Mouse (Mus musculus) CH12.LX (cell line): ENCODE measurements around the gene Mtmr12. TPM values are rescaled to one million over a fixed set of nuclear protein-coding genes. Genes with fewer than 3 reads are reported as not detected.

ENCODE experiments used
- DNase-seq: peaks from one replicate; pipeline ENCODE4 v3.0.0-alpha.2; 2013; ENCODE audit errors: extremely low read depth
- H3K27ac ChIP-seq: 2 replicates; pipeline ENCODE4 v1.5.1; 2012; ENCODE audit warnings: low read depth, mild to moderate bottlenecking, control low read depth, moderate library complexity; ENCODE audit not compliant: insufficient read depth
- H3K27me3 ChIP-seq: replicated peaks from 2 replicates; pipeline ENCODE3; 2012; ENCODE audit warnings: inconsistent platforms
- H3K36me3 ChIP-seq, 2 experiments: replicated peaks in 1 of 2; 2 replicates each; pipeline versions ENCODE3 to v1.6.1; 2012; ENCODE audit warnings: inconsistent platforms in 1 of 2, low read length in 1 of 2, mild to moderate bottlenecking in 1 of 2, mixed read lengths in 1 of 2, moderate library complexity in 1 of 2; ENCODE audit not compliant: control insufficient read depth in 1 of 2, insufficient read depth in 1 of 2
- H3K4me1 ChIP-seq, 2 experiments: 2 replicates each; pipeline ENCODE4 v1.6.1; 2012; ENCODE audit warnings: inconsistent platforms in 1 of 2, moderate library complexity in 1 of 2; ENCODE audit not compliant: insufficient read depth in 2 of 2, control insufficient read depth in 1 of 2
- H3K4me2 ChIP-seq: 2 replicates; pipeline ENCODE4 v1.6.1; 2012; ENCODE audit warnings: low read depth, mild to moderate bottlenecking, control low read depth; ENCODE audit not compliant: poor library complexity, insufficient read depth, severe bottlenecking
- H3K4me3 ChIP-seq, 3 experiments: fragments of 150-350 bp in 1 of 3; sonication (generic) in 1 of 3; replicated peaks in 1 of 3; 2 replicates each; pipeline versions ENCODE3 to v1.5.1; 2011 to 2012; ENCODE audit warnings: low read depth in 2 of 3, low read length in 2 of 3, mild to moderate bottlenecking in 2 of 3, moderate library complexity in 2 of 3, control low read depth in 1 of 3, improper control_type of control experiment in 1 of 3, inconsistent platforms in 1 of 3, mixed read lengths in 1 of 3; ENCODE audit not compliant: poor library complexity in 1 of 3
- H3K79me2 ChIP-seq: replicated peaks from 2 replicates; pipeline ENCODE4 v1.6.1; 2012; ENCODE audit warnings: mild to moderate bottlenecking, moderate library complexity; ENCODE audit not compliant: control insufficient read depth, poor library complexity, insufficient read depth, severe bottlenecking; ENCODE audit errors: extremely low read depth
- H3K9ac ChIP-seq: 2 replicates; pipeline ENCODE4 v1.6.1; 2012; ENCODE audit warnings: low read depth, mild to moderate bottlenecking, control low read depth, moderate library complexity; ENCODE audit not compliant: insufficient read depth
- H3K9me3 ChIP-seq: replicated peaks from 2 replicates; pipeline ENCODE3; 2012; ENCODE audit warnings: low read length, inconsistent platforms, mixed read lengths
- BHLHE40 ChIP-seq: IDR thresholded peaks from 2 replicates; pipeline ENCODE4 v1.6.1; 2011; ENCODE audit warnings: mild to moderate bottlenecking, low read depth, low read length, improper control_type of control experiment
- CHD2 ChIP-seq: IDR thresholded peaks from 2 replicates; pipeline ENCODE4 v1.6.1; 2011; ENCODE audit warnings: low read length, improper control_type of control experiment
- CTCF ChIP-seq, 2 experiments: IDR thresholded peaks in 1 of 2; conservative IDR thresholded peaks in 1 of 2; 2 replicates each; pipeline ENCODE4 v1.5.1; 2011 to 2012; ENCODE audit warnings: low read depth in 2 of 2, low read length in 2 of 2, improper control_type of control experiment in 1 of 2, inconsistent platforms in 1 of 2, mild to moderate bottlenecking in 1 of 2, moderate library complexity in 1 of 2
- IRF4 ChIP-seq: IDR thresholded peaks from 2 replicates; pipeline ENCODE4 v1.6.1; 2014; ENCODE audit warnings: low read depth, mild to moderate bottlenecking, inconsistent platforms, low read length, improper control_type of control experiment
- JUND ChIP-seq: conservative IDR thresholded peaks from 2 replicates; pipeline ENCODE4 v1.6.1; 2011; ENCODE audit warnings: low read depth, low read length, improper control_type of control experiment
- MEF2A ChIP-seq: IDR thresholded peaks from 2 replicates; pipeline ENCODE4 v1.6.1; 2014; ENCODE audit warnings: low read depth, mild to moderate bottlenecking, inconsistent platforms, low read length, improper control_type of control experiment, borderline replicate concordance
- NELFE ChIP-seq: IDR thresholded peaks from 2 replicates; pipeline ENCODE4 v1.6.1; 2011; ENCODE audit warnings: low read depth, low read length, improper control_type of control experiment
- POLR2A ChIP-seq: IDR thresholded peaks from 2 replicates; pipeline ENCODE4 v1.6.1; 2011; ENCODE audit warnings: low read depth, mild to moderate bottlenecking, improper control_type of control experiment, low read length
- RAD21 ChIP-seq: IDR thresholded peaks from 2 replicates; pipeline ENCODE4 v1.6.1; 2011; ENCODE audit warnings: low read depth, mild to moderate bottlenecking, low read length, improper control_type of control experiment, moderate library complexity
- SMC3 ChIP-seq: IDR thresholded peaks from 2 replicates; pipeline ENCODE4 v1.6.1; 2011; ENCODE audit warnings: low read depth, low read length, improper control_type of control experiment
- TBP ChIP-seq: conservative IDR thresholded peaks from 2 replicates; pipeline ENCODE4 v1.6.1; 2011; ENCODE audit warnings: low read depth, low read length, improper control_type of control experiment
- TCF12 ChIP-seq: IDR thresholded peaks from 2 replicates; pipeline ENCODE4 v1.6.1; 2014; ENCODE audit warnings: low read depth, mild to moderate bottlenecking, inconsistent platforms, low read length, improper control_type of control experiment
- UBTF ChIP-seq: IDR thresholded peaks from 2 replicates; pipeline ENCODE4 v1.6.1; 2012; ENCODE audit warnings: low read depth, mild to moderate bottlenecking, inconsistent platforms, low read length, improper control_type of control experiment, moderate library complexity
- USF1 ChIP-seq: IDR thresholded peaks from 2 replicates; pipeline ENCODE4 v1.6.1; 2014; ENCODE audit warnings: low read depth, mild to moderate bottlenecking, inconsistent platforms, low read length, improper control_type of control experiment
- ZC3H11A ChIP-seq: IDR thresholded peaks from 2 replicates; pipeline ENCODE4 v1.6.1; 2012; ENCODE audit warnings: low read depth, mild to moderate bottlenecking, inconsistent platforms, low read length, improper control_type of control experiment
- ZKSCAN1 ChIP-seq: IDR thresholded peaks from 2 replicates; pipeline ENCODE4 v1.6.1; 2012; ENCODE audit warnings: low read depth, inconsistent platforms, low read length, improper control_type of control experiment, borderline replicate concordance
- ZMIZ1 ChIP-seq: IDR thresholded peaks from 2 replicates; pipeline ENCODE4 v1.6.1; 2012; ENCODE audit warnings: low read depth, mild to moderate bottlenecking, inconsistent platforms, low read length, improper control_type of control experiment
- dilution Hi-C: fragments of 300-500 bp; cut with MboI; formaldehyde crosslinking; loops from 2 replicates; pipeline ENCODE4 v1.14.3; 2020; ENCODE audit warnings: low sequenced_read_pairs; ENCODE audit not compliant: extremely low pct_unique_long_range_greater_than_20kb, extremely low pct_ligation_motif_present
- in situ Hi-C: fragments of 300-500 bp; cut with MboI; formaldehyde crosslinking; loops from 3 replicates; pipeline ENCODE4 v1.14.3; 2019; ENCODE audit warnings: low sequenced_read_pairs, low pct_ligation_motif_present, low pct_unique_long_range_greater_than_20kb, mixed read lengths
- polyA plus RNA-seq: library from polyadenylated mRNA; unstranded; fragments of >175 nt; gene quantifications from 2 replicates; pipeline ENCODE4 v1.2.1, GENCODE M21; 2012; ENCODE audit warnings: low read depth; ENCODE audit not compliant: insufficient read length
- total RNA-seq, 2 experiments: library from RNA; depleted of rRNA; stranded (reverse); fragments of 300-350 nt in 1 of 2; fragments of >200 nt in 1 of 2; gene quantifications; 2 replicates each; pipeline ENCODE4 v1.2.3; 2012 to 2014

Gene Mtmr12
- total and polyA plus RNA-seq, 3 experiments, result 8.2 to 16.3 (median 12.3) TPM

- no peaks in the 10 kb centered on the region for H3K79me2 ChIP-seq
- H3K27ac ChIP-seq, result no peak overlapping the region
- no peaks in the 10 kb centered on the region for H3K4me1 ChIP-seq
- peaks cover 79 to 98% of the 10 kb centered on the region in 2 experiments for H3K36me3 ChIP-seq
- H3K4me3 ChIP-seq, result no peak overlapping the region
- no peak overlapping the region for H3K4me2 ChIP-seq
- dilution Hi-C loops (no loop called here), in situ Hi-C loops (loop anchor here (10.0 kb wide), 1 partner anchor 292 kb away; no protein-coding TSS in a partner anchor)
- H3K27me3 ChIP-seq, result no peaks in the 10 kb centered on the region
- no peak overlapping the region for H3K9ac ChIP-seq
- DNase-seq, result no peak
- no peak for TF ChIP-seq IRF4
- no peak for TF ChIP-seq CHD2
- no peak for TF ChIP-seq USF1
- no peaks in the 10 kb centered on the region for H3K9me3 ChIP-seq
Measured at GRCm38 (mm10) chr15:12266460-12266859, 61.6 kb downstream of the Mtmr12 start.

- H3K4me2 ChIP-seq, result no peak overlapping the region
- no peaks in the 10 kb centered on the region for H3K9me3 ChIP-seq
- no peaks in the 10 kb centered on the region for H3K4me1 ChIP-seq
- DNase-seq, result peak; percentile 78
- H3K36me3 ChIP-seq, result peaks cover 65 to 86% of the 10 kb centered on the region in 2 experiments
- TF ChIP-seq ZKSCAN1 (no peak), ZC3H11A (peak; percentile 81), ZMIZ1 (no peak), RAD21 (peak; percentile 92), USF1 (no peak), SMC3 (peak; percentile 97), POLR2A (no peak), TCF12 (no peak), CTCF (conservative IDR thresholded peaks at IDR 0.05 in 1 of 2, IDR thresholded peaks at IDR 0.05 in 1 of 2; ENCODE audit: low read depth in 2 of 2, low read length in 2 of 2) (peak; percentile 75 to 92), UBTF (no peak), NELFE (no peak), BHLHE40 (no peak), TBP (no peak), MEF2A (no peak), JUND (no peak)
- in situ Hi-C loops (loop anchor here (10.0 kb wide), 1 partner anchor 293 kb away; no protein-coding TSS in a partner anchor), dilution Hi-C loops (no loop called here)
- H3K27me3 ChIP-seq, result no peaks in the 10 kb centered on the region
- H3K27ac ChIP-seq, result no peak overlapping the region
- no peak overlapping the region for H3K4me3 ChIP-seq
- no peaks in the 10 kb centered on the region for H3K79me2 ChIP-seq
- H3K9ac ChIP-seq, result no peak overlapping the region
Measured at GRCm38 (mm10) chr15:12268021-12268420, 63.2 kb downstream of the Mtmr12 start.
